Mouse (Mus musculus): ENCODE data around the gene Trim47.
A peak's percentile ranks its signal among the peaks of the same experiment; 100 is the strongest.

Trim47 gene

GRCm38 (mm10) chr11:116127156-116127980 lies at the start of gene Trim47:
Trim47 (minus strand) TSS chr11:116127210.
- peak; percentile 64 for DNase-seq

- DNase-seq, result no peak
Measured at GRCm38 (mm10) chr11:116176010-116176409, 49.0 kb upstream of the Trim47 start.

DNA sequence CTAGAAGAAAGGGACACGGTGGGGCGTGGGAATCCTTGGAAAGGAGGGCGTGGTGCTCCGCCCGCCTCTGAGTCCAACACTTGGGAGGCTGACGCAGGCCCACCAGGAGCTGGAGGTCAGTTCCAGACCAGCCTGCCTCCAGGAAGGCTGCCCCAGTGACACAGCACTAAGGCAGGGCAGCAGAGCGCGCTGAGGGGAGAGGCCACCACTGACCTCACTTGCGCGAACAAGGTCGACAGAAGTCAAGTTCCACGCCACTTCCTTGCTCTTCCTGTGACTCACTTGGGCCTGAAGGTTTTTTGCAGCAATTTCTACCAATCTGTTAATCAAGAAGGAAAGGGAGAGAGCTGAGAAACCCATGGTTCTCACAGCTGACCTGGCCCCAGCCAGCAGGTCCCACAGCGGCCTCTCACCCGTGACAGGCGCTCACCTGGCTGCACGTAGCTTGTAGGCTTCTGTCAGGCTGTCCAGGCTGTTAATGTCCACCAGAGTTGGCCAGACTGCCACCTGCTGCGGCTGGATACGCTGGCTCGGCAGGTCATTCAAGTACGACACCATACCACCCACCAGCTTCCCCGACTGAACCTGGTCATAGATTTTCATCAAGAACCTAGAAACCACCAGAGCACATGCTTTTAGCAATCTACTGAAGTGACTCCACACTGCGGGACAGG lies 47.9 kb upstream of the Trim47 start:
- DNase-seq, result no peak

DNA sequence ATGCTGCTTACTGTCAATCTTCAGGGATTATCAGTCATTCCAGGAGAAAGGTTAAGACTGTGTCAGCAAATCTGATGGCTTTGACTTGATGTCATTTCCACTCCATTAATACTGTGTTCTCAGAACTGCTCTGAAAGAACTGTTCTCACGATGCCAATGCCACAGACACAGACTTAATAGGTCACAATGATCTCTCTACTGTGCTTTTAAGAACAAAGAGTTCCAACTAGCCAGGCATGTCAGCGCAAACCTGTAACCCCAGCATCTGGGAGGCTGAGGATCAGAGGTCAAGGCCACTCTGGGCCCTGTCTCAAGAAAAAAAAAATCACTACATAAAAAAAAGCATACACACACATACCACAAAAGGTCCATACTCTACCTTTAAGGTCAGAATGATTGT lies 44.9 kb upstream of the Trim47 start:
- DNase-seq, result no peak

DNA sequence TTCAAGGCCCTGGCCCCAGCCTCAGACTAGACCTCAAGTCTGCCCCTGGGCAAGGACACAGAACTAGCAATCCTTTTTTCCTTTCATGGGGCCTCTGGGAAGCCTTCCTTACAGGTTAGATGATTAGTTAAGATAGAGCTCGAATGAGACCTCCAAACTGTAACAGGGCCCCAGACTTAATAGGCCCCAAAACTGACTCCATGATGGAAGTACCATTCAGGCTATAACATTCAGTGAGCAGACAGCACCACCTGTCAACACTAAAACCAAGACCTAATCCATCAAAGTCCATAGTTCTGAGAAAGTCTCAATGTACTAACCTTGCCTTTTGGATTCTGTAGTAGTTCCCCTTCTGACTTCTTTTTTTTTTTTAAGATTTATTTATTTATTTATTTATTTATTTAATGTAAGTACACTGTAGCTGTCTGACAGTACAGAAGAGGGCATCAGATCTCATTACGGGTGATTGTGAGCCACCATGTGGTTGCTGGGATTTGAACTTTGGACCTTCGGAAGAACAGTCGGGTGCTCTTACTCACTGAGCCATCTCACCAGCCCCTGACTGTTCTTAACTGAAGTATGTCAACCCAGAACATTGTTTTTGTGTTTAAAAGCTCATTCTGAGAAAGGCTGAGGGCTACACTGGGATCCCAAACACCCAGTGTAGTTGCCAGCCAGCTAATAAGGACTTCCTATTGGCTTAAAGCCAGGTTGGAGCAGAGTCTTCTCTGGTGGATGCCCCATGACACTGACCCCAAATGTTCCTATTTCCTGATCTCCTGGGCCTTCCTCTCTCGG lies 43.2 kb upstream of the Trim47 start:
- no peak for DNase-seq

DNA sequence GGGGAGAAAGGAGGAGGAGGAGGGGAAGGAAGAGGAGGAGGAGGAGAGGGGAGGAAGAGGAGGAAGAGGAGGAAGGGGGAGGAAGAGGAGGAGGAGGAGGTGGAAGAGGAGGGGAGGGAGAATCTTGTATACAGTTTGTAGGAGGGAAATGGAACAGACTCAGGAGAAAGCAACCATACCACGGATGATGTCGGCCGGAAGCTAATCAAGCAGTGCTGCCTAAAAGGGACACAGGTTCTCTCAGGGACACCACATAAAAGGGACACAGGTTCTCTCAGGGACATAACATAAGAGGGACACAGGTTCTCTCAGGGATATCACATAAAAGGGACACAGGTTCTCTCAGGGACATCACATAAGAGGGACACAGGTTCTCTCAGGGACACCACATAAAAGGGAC lies 42.2 kb upstream of the Trim47 start:
- DNase-seq, result no peak

GRCm38 (mm10) chr11:116167884-116168439 lies 41.0 kb upstream of the Trim47 start, which contains the start of gene Fbf1:
Fbf1 (minus strand) TSS chr11:116168166.
- peak; percentile 97 for DNase-seq

DNA sequence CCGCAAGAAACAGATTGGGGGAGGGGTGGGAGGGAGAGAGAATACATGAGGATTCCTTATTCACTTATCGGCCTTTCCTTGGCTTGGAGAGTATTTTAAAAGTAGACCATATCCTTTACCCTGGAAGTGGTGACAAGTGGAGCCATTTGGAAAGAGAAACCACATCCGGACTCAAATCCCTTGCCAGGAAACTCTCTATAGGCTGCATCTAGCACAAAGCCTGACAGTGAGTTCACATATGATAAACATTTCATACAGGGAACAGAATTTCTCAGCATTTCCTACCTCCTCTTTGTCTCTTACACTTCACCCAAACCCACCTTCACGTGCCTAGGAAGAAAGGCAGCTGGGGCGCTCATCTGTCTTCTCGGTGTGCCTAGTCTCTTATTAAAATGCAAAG lies 40.2 kb upstream of the Trim47 start:
- DNase-seq, result no peak

GRCm38 (mm10) chr11:116163002-116163401 lies 36.0 kb upstream of the Trim47 start:
- DNase-seq, result no peak

DNA sequence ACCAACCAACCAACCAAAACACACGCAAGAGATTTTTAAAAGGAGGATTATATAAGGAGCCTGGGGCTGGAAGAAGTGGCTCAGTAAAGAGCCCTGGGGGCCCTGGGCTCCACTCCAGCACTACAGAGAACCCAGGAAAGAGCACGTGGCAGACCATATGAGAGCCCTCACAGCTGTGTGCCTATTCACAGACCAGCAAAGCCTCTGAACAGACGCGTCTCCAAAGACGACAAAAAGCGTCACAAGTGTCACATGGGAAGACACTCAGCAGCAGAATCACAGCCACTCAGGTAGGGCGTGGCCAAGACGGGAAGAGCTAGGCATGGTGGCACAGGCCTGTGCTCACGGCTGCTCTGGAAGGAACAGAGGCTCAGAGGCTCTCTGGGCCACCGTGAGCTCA lies 35.1 kb upstream of the Trim47 start:
- no peak for DNase-seq

DNA sequence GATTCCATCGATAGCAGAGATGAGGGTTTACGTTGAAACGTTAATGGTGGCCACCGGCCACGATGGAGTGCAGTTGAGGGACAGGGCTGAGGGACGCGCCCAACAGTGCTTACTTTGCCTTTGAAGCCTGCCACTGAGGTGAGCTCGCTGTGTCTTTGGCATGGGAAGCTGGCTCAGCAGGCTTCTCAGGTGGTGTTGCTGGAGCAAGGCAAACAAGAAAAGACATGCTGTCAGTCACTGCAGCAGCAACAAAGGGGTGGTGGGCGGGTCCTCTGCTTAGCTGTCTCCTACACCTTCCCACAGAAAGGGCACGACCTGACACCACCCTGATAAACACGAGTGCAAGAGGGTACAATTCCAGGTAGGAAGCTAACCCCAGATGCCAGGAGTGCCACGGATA lies 34.3 kb upstream of the Trim47 start:
- DNase-seq, result no peak

DNA sequence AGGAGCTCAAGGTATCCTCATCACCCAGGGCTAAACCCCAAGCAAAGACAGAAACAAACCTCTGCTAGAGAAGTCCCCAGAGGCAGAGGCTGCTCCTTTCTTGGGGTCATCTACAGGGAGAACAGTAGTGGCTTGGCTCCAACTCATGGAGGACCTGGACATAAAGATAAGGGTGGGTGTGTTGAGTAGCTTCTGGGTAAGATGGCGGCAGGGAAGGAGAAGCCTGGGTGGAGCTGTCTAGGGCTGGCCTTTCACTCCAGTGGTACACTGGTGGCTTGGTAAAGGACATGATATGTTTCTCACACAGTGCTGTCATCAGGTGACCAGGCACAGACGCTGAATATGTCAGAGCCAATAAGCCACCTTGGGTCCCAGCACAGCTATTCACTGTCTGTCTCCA lies 23.9 kb upstream of the Trim47 start:
- DNase-seq, result no peak

DNA sequence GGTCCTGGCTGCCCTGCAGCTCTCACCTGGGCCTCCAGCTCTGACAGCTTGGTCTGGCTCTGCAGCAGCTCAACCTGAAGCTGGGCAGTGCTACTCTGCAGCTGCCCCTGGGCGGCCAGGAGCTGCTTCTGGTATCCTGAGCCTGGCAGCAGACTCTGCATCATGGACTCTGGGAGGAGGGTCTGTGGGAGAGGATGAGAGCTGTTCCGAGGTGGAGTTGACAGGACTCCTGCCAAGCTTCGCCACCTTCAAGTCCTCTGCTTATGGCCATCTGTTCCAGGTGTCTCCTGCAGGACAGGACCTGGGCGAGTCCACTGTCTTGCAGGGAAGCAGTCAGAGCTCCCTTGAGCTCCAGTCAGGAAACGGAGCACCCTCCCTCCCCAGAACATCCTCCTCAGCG lies 22.3 kb upstream of the Trim47 start:
- DNase-seq, result peak; percentile 78

- peak; percentile 87 for DNase-seq
Measured at GRCm38 (mm10) chr11:116148761-116149221, 21.8 kb upstream of the Trim47 start.

GRCm38 (mm10) chr11:116146294-116146985 lies 19.4 kb upstream of the Trim47 start:
- DNase-seq, result peak; percentile 82

- peak; percentile 84 for DNase-seq
Measured at GRCm38 (mm10) chr11:116145481-116146293, 18.7 kb upstream of the Trim47 start.

DNA sequence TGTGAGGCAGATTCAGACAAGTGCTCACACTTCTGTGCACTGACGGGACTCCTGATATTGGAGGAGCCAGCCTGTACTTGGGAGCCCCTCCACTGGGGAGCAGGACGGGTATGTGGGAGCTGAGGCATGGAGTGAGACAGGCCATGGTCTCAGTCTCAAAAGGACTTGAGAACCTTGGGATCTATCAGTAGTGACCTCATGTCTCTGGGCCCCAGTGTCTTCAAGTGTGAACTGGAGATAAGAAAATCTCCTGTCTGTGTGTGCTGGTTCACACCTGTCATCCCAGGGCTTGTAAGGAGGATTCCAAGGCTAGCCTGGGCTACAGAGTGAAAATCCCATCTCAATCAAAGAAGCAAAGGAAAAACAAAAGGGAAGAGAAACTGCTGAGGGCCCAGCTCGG lies 16.5 kb upstream of the Trim47 start:
- no peak for DNase-seq

DNA sequence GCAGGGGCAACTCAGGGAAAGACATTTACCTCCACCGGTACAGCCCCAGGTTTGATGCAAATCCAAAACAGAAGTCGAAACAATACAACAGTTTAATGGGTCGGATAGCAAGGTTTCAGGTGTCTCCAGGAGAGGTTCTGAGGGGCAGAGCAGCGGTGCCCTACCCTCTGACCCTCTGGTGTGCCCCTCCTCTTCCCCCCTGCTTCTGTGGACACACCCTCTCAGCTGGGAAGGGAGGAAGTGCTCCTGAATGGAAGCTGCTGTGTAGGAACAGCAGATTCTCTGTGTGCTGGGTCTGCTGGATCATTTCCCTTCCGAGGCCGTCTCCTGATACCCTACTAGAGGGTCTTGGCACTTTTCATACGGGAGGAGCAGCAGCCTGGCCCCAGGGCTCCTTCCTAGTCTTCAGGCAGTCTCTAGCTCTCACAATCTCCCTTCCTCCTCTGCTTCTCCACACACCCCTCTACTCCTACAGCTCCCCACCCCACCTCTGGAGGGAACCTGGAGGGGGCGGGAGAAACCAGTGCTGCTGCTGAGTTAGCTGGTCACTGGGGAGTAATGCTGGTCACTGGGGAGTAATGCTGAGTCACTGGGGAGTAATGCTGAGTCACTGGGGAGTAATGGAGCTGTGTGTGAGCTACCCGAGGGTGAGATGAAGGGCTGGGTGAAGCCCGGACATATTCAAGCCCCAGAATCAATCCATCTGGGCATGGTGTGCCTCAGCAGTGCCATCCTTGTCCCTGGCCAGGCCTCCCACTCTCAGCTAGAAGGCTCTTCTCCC lies 15.4 kb upstream of the Trim47 start:
- DNase-seq, result peak; percentile 31

GRCm38 (mm10) chr11:116138468-116139138 lies 11.6 kb upstream of the Trim47 start, which contains the start of gene Mrpl38:
Mrpl38 (minus strand) TSS chr11:116138868.
- peak; percentile 92 for DNase-seq

- no peak for DNase-seq
Measured at GRCm38 (mm10) chr11:116138096-116138467, 11.1 kb upstream of the Trim47 start.
